Mouse (Mus musculus) limb, embryonic 11.5 days (tissue): ENCODE results near the gene Pfkl. TPM values are rescaled to one million over a fixed set of nuclear protein-coding genes. Genes with fewer than 3 reads are reported as not detected.

ENCODE experiments used
- ATAC-seq: fragments of 200-750 bp; cut with Nextera tagmentation; 2 replicates; pipeline ENCODE4 v1.8.0; 2017; ENCODE audit warnings: low read depth; ENCODE audit not compliant: insufficient number of reproducible peaks, low FRiP score, low TSS enrichment
- DNase-seq: peaks from one replicate; pipeline ENCODE4 v3.0.0-alpha.2; 2015; ENCODE audit warnings: low spot score
- H3K27ac ChIP-seq: fragments of 300-500 bp; sonication (generic); replicated peaks from 2 replicates; pipeline ENCODE4 v1.5.1; 2014; ENCODE audit warnings: low read depth, mild to moderate bottlenecking, low read length
- H3K27me3 ChIP-seq: fragments of 300-500 bp; sonication (generic); 2 replicates; pipeline ENCODE4 v1.6.1; 2014; ENCODE audit warnings: mild to moderate bottlenecking, low read length, mixed read lengths; ENCODE audit not compliant: control insufficient read depth, insufficient read depth
- H3K36me3 ChIP-seq: fragments of 300-500 bp; sonication (generic); 2 replicates; pipeline ENCODE4 v1.6.1; 2014; ENCODE audit warnings: mild to moderate bottlenecking, low read length, moderate library complexity, mixed read lengths; ENCODE audit not compliant: control insufficient read depth, insufficient read depth
- H3K4me1 ChIP-seq: fragments of 300-500 bp; sonication (generic); 2 replicates; pipeline ENCODE4 v1.6.1; 2014; ENCODE audit warnings: low read length, mixed read lengths; ENCODE audit not compliant: control insufficient read depth, insufficient read depth
- H3K4me2 ChIP-seq: fragments of 300-500 bp; sonication (generic); 2 replicates; pipeline ENCODE4 v1.6.1; 2014; ENCODE audit warnings: low read depth, mild to moderate bottlenecking, moderate library complexity; ENCODE audit not compliant: severe bottlenecking
- H3K4me3 ChIP-seq: fragments of 300-500 bp; sonication (generic); 2 replicates; pipeline ENCODE4 v1.5.1; 2014; ENCODE audit warnings: low read depth, low read length
- H3K9ac ChIP-seq: fragments of 300-500 bp; sonication (generic); 2 replicates; pipeline ENCODE4 v1.6.1; 2014; ENCODE audit warnings: mild to moderate bottlenecking, low read length
- H3K9me3 ChIP-seq: fragments of 300-500 bp; sonication (generic); 2 replicates; pipeline ENCODE4 v1.6.1; 2016; ENCODE audit warnings: low read length; ENCODE audit not compliant: control insufficient read depth
- WGBS: fragments of 180-500 bp; shearing (Covaris S2); extraction: QIAGEN DNeasy Blood & Tissue Kit; methylation state at CpG from one replicate; pipeline ENCODE4 v1.1.7; 2014; 5-methylcytosine and 5-hydroxymethylcytosine counted together
- polyA plus RNA-seq: library from polyadenylated mRNA; unstranded; fragments of >200 nt; fragmentation: Nextera tagmentation; extraction: Ambion mirVana; gene quantifications from 2 replicates; pipeline ENCODE4 v1.2.1, GENCODE M21; 2014

Pfkl gene
- polyA plus RNA-seq, result 157 and 161 TPM in 2 replicates

DNA sequence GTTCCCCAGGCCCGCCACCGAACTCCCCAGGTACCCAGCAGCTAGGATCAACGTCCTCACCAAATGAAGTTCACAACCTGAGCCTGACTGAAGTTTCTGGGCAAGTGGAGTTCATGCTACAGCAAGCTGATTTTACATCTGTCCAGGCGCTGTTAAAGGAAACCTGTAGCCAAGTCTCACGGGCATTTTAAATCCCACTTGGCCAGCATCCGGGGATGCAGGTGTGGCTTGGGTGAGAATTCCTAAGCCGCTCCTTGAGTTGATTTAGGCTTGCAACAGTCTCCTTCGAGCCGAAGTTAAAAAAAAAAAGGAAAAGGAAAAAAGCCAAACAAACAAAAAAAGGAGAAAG, at the start of gene Pfkl:
Gene Pfkl, minus strand, starts transcription at position 139 of the 349 bp plus-strand sequence.
- WGBS, result under 1% methylated on average over 9 of the region's 9 CpGs
- Histone ChIP-seq H3K9me3 (no peaks in the 10 kb centered on the region), H3K36me3 (peaks cover 4% of the 10 kb centered on the region; the same call in 1 of the 2 replicates), H3K4me3 (peak within 1 kb of the TSS; percentile 75), H3K27me3 (no peaks in the 10 kb centered on the region), H3K9ac (peak within 1 kb of the TSS; percentile 82), H3K4me2 (peak within 1 kb of the TSS; percentile 87), H3K27ac (peak within 1 kb of the TSS; percentile 95), H3K4me1 (peaks cover 26% of the 10 kb centered on the region)
- ATAC-seq, result no peak
- DNase-seq, result no peak

DNA sequence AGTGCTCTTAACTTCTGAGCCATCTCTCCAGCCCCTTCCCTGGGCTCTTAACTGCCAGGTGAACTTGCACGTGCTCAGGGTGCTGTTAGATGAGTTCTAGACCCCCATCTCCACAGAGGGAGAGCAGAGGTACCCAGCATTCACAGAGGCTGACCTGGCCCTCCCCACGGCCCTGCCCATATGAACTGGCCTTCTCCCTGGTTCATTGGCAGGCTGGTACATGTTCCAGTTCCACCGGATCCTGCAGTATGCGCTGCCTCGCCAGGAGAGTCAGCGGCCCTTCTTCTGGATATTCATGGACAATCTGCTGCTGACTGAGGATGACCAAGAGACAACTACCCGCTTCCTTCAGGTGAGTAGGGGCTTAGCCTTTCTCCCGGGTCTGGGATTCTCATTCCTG, 47.2 kb upstream of the Pfkl start:
- Histone ChIP-seq H3K9me3 (no peaks in the 10 kb centered on the region), H3K36me3 (no peaks in the 10 kb centered on the region), H3K27me3 (no peaks in the 10 kb centered on the region), H3K4me1 (no peaks in the 10 kb centered on the region), H3K4me2 (no peak overlapping the region), H3K4me3 (no peak overlapping the region), H3K9ac (no peak overlapping the region), H3K27ac (no peak overlapping the region)
- ATAC-seq, result no peak
- 89% methylated on average over 8 of the region's 8 CpGs for WGBS
- no peak for DNase-seq

DNA sequence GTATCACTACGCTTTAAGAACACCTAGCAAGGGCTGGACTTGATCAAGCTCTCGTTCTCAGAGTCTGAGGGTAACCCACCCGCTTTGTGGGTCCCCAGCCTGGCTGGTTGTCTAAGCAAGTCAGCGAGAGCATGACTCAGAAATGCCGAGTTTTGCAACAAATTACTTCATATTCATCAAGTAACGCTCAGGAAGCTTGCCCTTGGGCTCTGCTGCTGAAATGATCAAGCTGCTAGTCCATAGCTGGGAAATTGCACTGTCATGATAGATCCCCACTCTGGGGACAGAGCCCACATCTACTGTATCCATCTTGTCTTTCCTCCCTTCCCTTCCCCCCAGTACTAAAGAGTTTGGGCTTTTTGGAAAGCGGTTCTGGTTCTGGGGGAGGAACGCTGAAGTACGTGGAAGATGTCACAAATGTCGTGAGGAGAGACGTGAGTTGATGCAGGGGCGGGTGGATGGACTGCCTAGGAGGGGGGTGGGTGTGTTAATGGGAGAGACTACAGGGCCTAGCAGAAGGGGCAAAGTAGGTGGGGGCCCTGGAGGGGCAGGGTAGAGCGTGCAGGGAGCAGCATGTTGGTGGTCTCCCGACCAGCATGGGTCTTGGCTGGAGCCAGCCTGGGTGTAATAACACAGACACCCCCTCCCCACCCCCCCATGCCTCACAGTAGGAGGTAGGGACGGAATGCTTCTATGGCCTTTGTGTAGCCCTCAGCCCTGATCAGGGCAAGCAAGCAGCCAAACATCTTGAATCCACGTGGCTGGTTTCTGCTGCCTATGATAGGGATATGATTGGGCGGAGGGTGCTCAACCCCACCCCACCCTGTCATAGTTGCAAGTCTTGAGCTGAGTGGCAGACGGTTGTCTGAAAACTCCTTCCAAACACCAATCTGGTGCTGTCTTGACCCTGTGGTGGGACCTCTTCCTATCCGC, 45.0 kb upstream of the Pfkl start:
- DNase-seq (no peak), ATAC-seq (no peak)
- WGBS, result 68% methylated on average over 19 of the region's 19 CpGs
- Histone ChIP-seq H3K36me3 (no peaks in the 10 kb centered on the region), H3K27ac (no peak overlapping the region), H3K4me1 (no peaks in the 10 kb centered on the region), H3K4me3 (no peak overlapping the region), H3K9ac (no peak overlapping the region), H3K9me3 (no peaks in the 10 kb centered on the region), H3K4me2 (no peak overlapping the region), H3K27me3 (no peaks in the 10 kb centered on the region)

DNA sequence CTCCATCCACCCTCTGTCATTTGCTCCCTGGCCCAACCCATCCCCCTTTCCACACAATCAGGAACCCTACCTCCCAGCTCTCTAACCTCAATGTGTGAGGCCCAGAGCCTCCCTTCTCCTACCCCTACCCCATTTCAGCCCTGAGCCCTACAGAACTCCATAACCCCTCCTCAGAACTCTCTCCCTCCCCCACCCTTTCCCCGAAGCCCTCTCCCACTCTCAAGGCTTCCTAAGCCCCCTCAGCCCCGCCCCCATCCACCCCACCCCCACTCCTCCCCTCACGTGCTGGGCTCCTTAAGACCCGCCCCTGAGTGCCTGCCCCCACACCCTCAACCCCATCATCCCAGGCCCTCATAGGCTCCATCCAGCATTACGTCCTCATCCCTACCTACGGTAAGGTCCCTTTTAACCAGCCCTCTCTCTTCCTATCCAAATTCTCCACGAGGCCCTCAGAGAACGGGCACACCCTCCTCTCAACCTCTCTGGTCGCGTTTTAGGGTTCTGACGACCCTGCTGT, 39.7 kb upstream of the Pfkl start:
- H3K4me1 ChIP-seq, result no peaks in the 10 kb centered on the region
- no peak overlapping the region for H3K27ac ChIP-seq
- ATAC-seq (no peak), DNase-seq (no peak)
- no peak overlapping the region for H3K4me3 ChIP-seq
- 55% methylated on average over 11 of the region's 11 CpGs for WGBS
- H3K27me3 ChIP-seq, result no peaks in the 10 kb centered on the region
- H3K36me3 ChIP-seq, result no peaks in the 10 kb centered on the region
- H3K9ac ChIP-seq, result no peak overlapping the region
- H3K4me2 ChIP-seq, result no peak overlapping the region
- H3K9me3 ChIP-seq, result no peaks in the 10 kb centered on the region

DNA sequence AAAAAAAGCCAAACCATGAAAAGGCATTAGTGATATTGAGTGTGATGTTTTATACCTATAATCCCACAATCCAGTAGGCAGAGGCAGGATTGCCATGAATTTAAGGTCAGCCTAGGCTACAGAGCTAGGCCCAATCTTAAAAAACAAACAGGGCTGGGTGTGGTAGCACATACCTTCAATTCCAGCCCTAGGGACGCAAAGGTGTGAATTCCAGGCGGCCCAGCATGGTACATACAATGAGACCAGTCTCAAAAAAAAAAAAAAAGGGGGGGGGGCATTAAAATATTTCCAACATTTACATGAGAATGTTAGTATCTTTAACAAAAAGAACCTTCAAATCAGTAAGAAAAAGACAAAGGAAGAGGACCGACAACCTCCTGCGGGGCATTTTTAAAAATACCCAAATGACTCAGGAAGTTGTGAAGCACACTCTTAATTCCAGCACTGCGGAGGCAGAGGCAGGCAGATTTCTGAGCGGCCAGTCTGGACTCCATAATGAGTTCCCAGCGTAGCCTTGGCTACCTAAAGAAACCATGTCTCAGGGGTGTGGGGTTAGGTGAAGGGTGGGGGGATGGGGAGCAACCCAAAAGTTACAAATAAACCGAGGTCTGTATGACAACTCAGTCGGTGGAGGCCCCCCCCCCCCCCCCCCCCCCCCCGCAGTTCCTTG, 38.3 kb upstream of the Pfkl start:
- ATAC-seq, result no peak
- H3K4me1 ChIP-seq, result no peaks in the 10 kb centered on the region
- no peak overlapping the region for H3K9ac ChIP-seq
- WGBS, result 91% methylated on average over 9 of the region's 10 CpGs
- H3K9me3 ChIP-seq, result no peaks in the 10 kb centered on the region
- no peak overlapping the region for H3K27ac ChIP-seq
- no peak for DNase-seq
- H3K36me3 ChIP-seq, result no peaks in the 10 kb centered on the region
- no peak overlapping the region for H3K4me2 ChIP-seq
- H3K4me3 ChIP-seq, result no peak overlapping the region
- H3K27me3 ChIP-seq, result no peaks in the 10 kb centered on the region

DNA sequence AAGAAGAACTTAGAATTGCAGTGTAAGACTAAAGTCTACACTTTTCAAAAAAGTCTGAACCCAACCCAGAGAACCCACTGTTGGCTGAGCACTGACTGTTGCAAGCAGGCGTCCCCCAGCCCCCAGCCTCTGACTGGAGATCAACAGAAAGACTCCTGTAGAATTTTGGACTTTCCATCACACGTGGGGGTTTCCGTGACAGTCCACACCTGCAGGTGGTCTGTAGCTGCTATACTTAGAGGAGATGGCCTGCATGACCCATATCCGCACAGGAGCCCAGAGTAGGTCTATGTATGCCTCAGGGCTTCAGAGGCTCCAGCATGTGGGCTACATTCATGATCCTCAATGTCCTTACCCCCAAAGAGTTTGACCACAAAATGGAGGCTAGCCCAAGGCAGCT, 36.5 kb upstream of the Pfkl start:
- no peaks in the 10 kb centered on the region for H3K9me3 ChIP-seq
- no peak overlapping the region for H3K4me3 ChIP-seq
- H3K27me3 ChIP-seq, result no peaks in the 10 kb centered on the region
- H3K27ac ChIP-seq, result no peak overlapping the region
- H3K4me2 ChIP-seq, result no peak overlapping the region
- H3K9ac ChIP-seq, result no peak overlapping the region
- ATAC-seq (no peak), DNase-seq (no peak)
- H3K36me3 ChIP-seq, result no peaks in the 10 kb centered on the region
- H3K4me1 ChIP-seq, result 0 out of 2 replicates have a peak, but pooled peaks cover 2% of the 10 kb centered on the region
- WGBS, result 78% methylated on average over 4 of the region's 4 CpGs

DNA sequence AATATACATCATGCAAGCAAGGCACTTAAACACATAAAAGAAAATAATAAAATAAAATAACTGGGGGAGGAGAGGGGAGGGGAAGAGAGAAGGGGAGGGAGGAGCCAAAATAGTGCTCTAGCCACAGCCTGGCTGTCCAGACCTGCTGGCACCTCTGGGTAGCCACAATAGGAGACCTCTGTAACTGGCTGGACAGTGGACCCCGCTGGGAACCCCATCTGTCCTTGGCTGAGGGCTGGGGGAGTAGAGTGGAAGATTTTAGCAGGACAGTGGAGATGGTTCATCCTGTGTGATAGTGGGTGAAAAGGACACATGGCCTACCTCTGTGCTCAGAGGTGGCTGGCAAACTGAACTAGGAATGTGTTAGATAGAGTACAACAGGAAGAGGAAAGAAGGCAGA, 34.6 kb upstream of the Pfkl start:
- ATAC-seq, result no peak
- 0 out of 2 replicates have a peak, but pooled peaks cover 2% of the 10 kb centered on the region for H3K4me1 ChIP-seq
- no peak overlapping the region for H3K27ac ChIP-seq
- 58% methylated on average over 1 of the region's 1 CpGs for WGBS
- H3K36me3 ChIP-seq, result no peaks in the 10 kb centered on the region
- no peak for DNase-seq
- no peak overlapping the region for H3K9ac ChIP-seq
- H3K4me2 ChIP-seq, result no peak overlapping the region
- no peaks in the 10 kb centered on the region for H3K9me3 ChIP-seq
- H3K27me3 ChIP-seq, result no peaks in the 10 kb centered on the region
- no peak overlapping the region for H3K4me3 ChIP-seq

DNA sequence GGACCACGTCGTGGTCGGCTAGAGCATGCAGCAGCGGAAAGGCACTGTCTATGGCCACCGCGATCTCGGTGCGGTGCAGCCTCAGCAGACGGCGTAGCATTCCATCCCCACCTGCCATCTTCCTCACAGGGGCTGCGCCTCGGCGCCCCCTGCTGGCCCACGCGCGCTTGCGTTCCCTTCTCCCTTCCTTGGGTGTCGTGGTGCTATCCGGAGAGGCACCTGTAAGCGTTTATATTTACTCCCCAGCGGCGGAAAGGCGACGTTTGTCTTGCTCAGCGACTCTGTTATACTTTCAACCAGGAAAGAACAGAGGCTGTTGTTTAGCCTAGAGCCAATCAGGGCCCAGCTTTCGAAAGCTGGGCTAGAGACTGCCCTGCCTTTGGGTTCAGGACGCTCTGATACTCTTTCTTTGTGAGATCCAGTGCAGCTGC, 33.5 kb upstream of the Pfkl start, which contains the start of gene Aire:
Gene Aire, minus strand, starts transcription at position 205 of the 431 bp plus-strand sequence.
- 0 out of 2 replicates have a peak, but pooled peaks cover 2% of the 10 kb centered on the region for H3K4me1 ChIP-seq
- no peak within 1 kb of the TSS for H3K27ac ChIP-seq
- H3K4me3 ChIP-seq, result no peak within 1 kb of the TSS
- no peaks in the 10 kb centered on the region for H3K9me3 ChIP-seq
- no peaks in the 10 kb centered on the region for H3K36me3 ChIP-seq
- peak; percentile 81 for DNase-seq
- H3K9ac ChIP-seq, result 0 out of 2 replicates have a peak within 1 kb of the TSS, but pooled peaks have one; percentile 5
- H3K27me3 ChIP-seq, result no peaks in the 10 kb centered on the region
- H3K4me2 ChIP-seq, result peak within 1 kb of the TSS; percentile 34; the same call in 1 of the 2 replicates
- peak; percentile 7; the same call in 1 of the 2 replicates for ATAC-seq
- WGBS, result 2% methylated on average over 27 of the region's 27 CpGs
